9 mouse cellular contexts compared by ENCODE assay signal in genomic region chr17:24632813-24633449, GRCm38 (mm10). TPM values are rescaled to one million over a fixed set of nuclear protein-coding genes. Genes with fewer than 3 reads are reported as not detected.
DNase-seq lines count a peak whose midpoint lies in the region; ATAC-seq and TF ChIP-seq lines count a peak whose summit lies in the region.
"Had no signal": no experiment of that assay in that cellular context is flagged by ENCODE, and none has a peak within 500 bp of the region (broad histone marks: within the 10 kb centered on the region; RNA-seq: fewer than 3 reads in every experiment).

No protein-coding gene starts in this region.

- H3K4me2 ChIP-seq in forebrain, postnatal 0 days (ENCODE audit: low read depth): peak overlapping the region; percentile 86
- peak overlapping the region; percentile 89 for H3K4me2 ChIP-seq in hindbrain, embryonic 13.5 days
- peak overlapping the region; percentile 94 for H3K4me2 ChIP-seq in liver, embryonic 11.5 days
- H3K4me2 ChIP-seq in myocyte (ENCODE audit: low read depth): peak overlapping the region; percentile 85

- H3K27ac ChIP-seq in MEL (ENCODE audit: control insufficient read depth, low read depth, low read length): peak overlapping the region; percentile 73
- peak overlapping the region; percentile 71 for H3K27ac ChIP-seq in forebrain, postnatal 0 days (ENCODE audit: low read depth, low read length)
- peak overlapping the region; percentile 76 for H3K27ac ChIP-seq in hindbrain, embryonic 13.5 days
- H3K27ac ChIP-seq in liver, embryonic 11.5 days (ENCODE audit: low read depth, low read length): peak overlapping the region; percentile 69

- H3K36me3 ChIP-seq in MEL (ENCODE audit: control insufficient read depth in 1 of 2, insufficient read depth in 2 of 2, low read length in 2 of 2): peaks cover 3 to 5% of the 10 kb centered on the region in 2 experiments; a peak in 3 of 4 replicates
- peaks cover 31% of the 10 kb centered on the region for H3K36me3 ChIP-seq in forebrain, postnatal 0 days (ENCODE audit: insufficient read depth)
- H3K36me3 ChIP-seq in hindbrain, embryonic 13.5 days: peaks cover 28% of the 10 kb centered on the region
- H3K36me3 ChIP-seq in liver, embryonic 11.5 days (ENCODE audit: control insufficient read depth, insufficient read depth, low read length): peaks cover 11% of the 10 kb centered on the region
- H3K36me3 ChIP-seq in myocyte (ENCODE audit: control insufficient read depth, insufficient read depth): peaks cover 12% of the 10 kb centered on the region

- WGBS in forebrain, postnatal 0 days: 8% methylated on average over 22 of the region's 22 CpGs
- 15% methylated on average over 22 of the region's 22 CpGs for WGBS in hindbrain, embryonic 13.5 days
- WGBS in liver, embryonic 11.5 days: 17% methylated on average over 22 of the region's 22 CpGs

- TF ChIP-seq POLR2A in MEL (IDR thresholded peaks at IDR 0.05; ENCODE audit: control insufficient read depth in 1 of 2, insufficient read depth in 1 of 2, low read depth in 1 of 2, low read length in 2 of 2, poor library complexity in 1 of 2): peak in 1 of 2 experiments; percentile 6; a peak in 2 of 4 replicates
- no peak for TF ChIP-seq POLR2A in myocyte (IDR thresholded peaks at IDR 0.05; ENCODE audit: insufficient read length, low read depth)

- TF ChIP-seq EP300 in MEL (IDR thresholded peaks at IDR 0.05; ENCODE audit: low read depth in 1 of 2, low read length in 2 of 2): no peak

- no peak for TF ChIP-seq RAD21 in MEL (IDR thresholded peaks at IDR 0.05; ENCODE audit: low read depth, low read length)

- peak overlapping the region; percentile 72 for H3K9ac ChIP-seq in MEL (ENCODE audit: control insufficient read depth, low read depth, low read length, poor library complexity, severe bottlenecking)
- H3K9ac ChIP-seq in forebrain, postnatal 0 days: peak overlapping the region; percentile 62
- H3K9ac ChIP-seq in hindbrain, embryonic 13.5 days: peak overlapping the region; percentile 75
- peak overlapping the region; percentile 88 for H3K9ac ChIP-seq in liver, embryonic 11.5 days (ENCODE audit: low read depth, low read length)

- peak; percentile 14 for ATAC-seq in forebrain, postnatal 0 days
- ATAC-seq in hindbrain, embryonic 13.5 days (ENCODE audit: low FRiP score): peak; percentile 53
- peak; percentile 16 for ATAC-seq in liver, embryonic 11.5 days (replicated peaks; ENCODE audit: low FRiP score)
- ATAC-seq in monocyte, adult 5-6 weeks (replicated peaks; ENCODE audit: insufficient number of reproducible peaks, low FRiP score, low TSS enrichment, poor library complexity, severe bottlenecking): no peak

- no peak for TF ChIP-seq CTCF in MEL (IDR thresholded peaks at IDR 0.05 in 2 of 3, conservative IDR thresholded peaks at IDR 0.05 in 1 of 3; ENCODE audit: control insufficient read depth in 1 of 3, insufficient read depth in 1 of 3, low read depth in 2 of 3, low read length in 3 of 3, poor library complexity in 1 of 3, severe bottlenecking in 1 of 3)
- TF ChIP-seq CTCF in forebrain, postnatal 0 days (IDR thresholded peaks at IDR 0.05; ENCODE audit: low read depth): no peak

- DNase-seq in MEL (ENCODE audit: low read depth, low spot score): peak; percentile 75
- DNase-seq in adrenal gland, postnatal 14 days: peak; percentile 76
- peak; percentile 21 for DNase-seq in forebrain, postnatal 0 days
- no peak for DNase-seq in liver, embryonic 11.5 days (ENCODE audit: low spot score)
- no peak for DNase-seq in yolk sac, embryonic 10.5 days (ENCODE audit: low spot score)

- no peaks in the 10 kb centered on the region for H3K9me3 ChIP-seq in MEL (replicated peaks; ENCODE audit: insufficient read depth, low read length)
- H3K9me3 ChIP-seq in forebrain, postnatal 0 days (ENCODE audit: low read length): no peaks in the 10 kb centered on the region
- H3K9me3 ChIP-seq in hindbrain, embryonic 13.5 days: no peaks in the 10 kb centered on the region
- H3K9me3 ChIP-seq in liver, embryonic 11.5 days (ENCODE audit: control insufficient read depth, low read length): no peaks in the 10 kb centered on the region

- H3K79me2 ChIP-seq in MEL (ENCODE audit: control insufficient read depth, insufficient read depth, low read length, poor library complexity) (peaks cover 8% of the 10 kb centered on the region), myocyte (ENCODE audit: control insufficient read depth, insufficient read depth) (peaks cover 6% of the 10 kb centered on the region)

- H3K27me3 ChIP-seq in MEL (ENCODE audit: control insufficient read depth in 1 of 2, insufficient read depth in 2 of 2, low read length in 2 of 2) (no peaks in the 10 kb centered on the region), myocyte (ENCODE audit: control insufficient read depth, insufficient read depth, insufficient read length) (no peaks in the 10 kb centered on the region)
- no peaks in the 10 kb centered on the region for H3K27me3 ChIP-seq in forebrain, postnatal 0 days (ENCODE audit: insufficient read depth, low read length)
- no peaks in the 10 kb centered on the region for H3K27me3 ChIP-seq in hindbrain, embryonic 13.5 days
- H3K27me3 ChIP-seq in liver, embryonic 11.5 days (replicated peaks; ENCODE audit: control insufficient read depth, insufficient read depth, low read length): no peaks in the 10 kb centered on the region

- H3ac ChIP-seq in myocyte (ENCODE audit: control insufficient read depth, insufficient read length): peak overlapping the region; percentile 42

- peaks cover 9 to 11% of the 10 kb centered on the region in 2 experiments for H3K4me1 ChIP-seq in MEL (ENCODE audit: control insufficient read depth in 1 of 2, insufficient read depth in 2 of 2, low read length in 2 of 2)
- peaks cover 9% of the 10 kb centered on the region; the same call in 1 of the 2 replicates for H3K4me1 ChIP-seq in forebrain, postnatal 0 days (ENCODE audit: insufficient read depth)
- H3K4me1 ChIP-seq in hindbrain, embryonic 13.5 days (replicated peaks): peaks cover 26% of the 10 kb centered on the region
- H3K4me1 ChIP-seq in liver, embryonic 11.5 days (replicated peaks; ENCODE audit: control insufficient read depth, insufficient read depth, low read length): peaks cover 16% of the 10 kb centered on the region

- H3K4me3 ChIP-seq in MEL (ENCODE audit: control insufficient read depth in 1 of 2, insufficient read depth in 1 of 2, low read depth in 2 of 2, low read length in 2 of 2): peak overlapping the region; percentile 70 to 72
- H3K4me3 ChIP-seq in forebrain, postnatal 0 days (ENCODE audit: low read depth, low read length): peak overlapping the region; percentile 65
- peak overlapping the region; percentile 68 for H3K4me3 ChIP-seq in hindbrain, embryonic 13.5 days
- peak overlapping the region; percentile 81 for H3K4me3 ChIP-seq in liver, embryonic 11.5 days (ENCODE audit: low read depth, low read length)
- H3K4me3 ChIP-seq in myocyte: peak overlapping the region; percentile 77

RNA-seq across cellular contexts. Expression of gene Nthl1, which starts 0.5 kb away (rescaled TPM):
- 26.1 and 31.4 TPM in 2 replicates for total RNA-seq in MEL (2012; rRNA removed)
- 100 to 1,000 TPM in 1 of 2 experiments, 10 to 100 TPM in 1; 32.0 to 262 TPM for polyA plus RNA-seq in MEL (2012; ENCODE audit: insufficient read depth in 1 of 2, insufficient read length in 2 of 2, low read depth in 1 of 2, low replicate concordance in 2 of 2, missing spikeins in 1 of 2)
- 7.2 and 7.7 TPM in 2 replicates for total RNA-seq in adrenal gland, postnatal 14 days (2021)
- 10.1 and 10.2 TPM in 2 replicates for total RNA-seq in forebrain, postnatal 0 days (2014; rRNA removed)
- 8.6 and 9.8 TPM in 2 replicates for polyA plus RNA-seq in forebrain, postnatal 0 days (2015; fragmentation: Nextera tagmentation; extraction: Ambion mirVana)
- 8.2 and 8.8 TPM in 2 replicates for polyA plus RNA-seq in hindbrain, embryonic 13.5 days (2015; fragmentation: Nextera tagmentation; extraction: Ambion mirVana)
- 21.0 and 23.7 TPM in 2 replicates for polyA plus RNA-seq in liver, embryonic 11.5 days (2014; fragmentation: Nextera tagmentation; extraction: Ambion mirVana)
- polyA plus RNA-seq in myocyte (2012; fragmentation: generic; extraction: Trizol): 20.2 TPM
- total RNA-seq in monocyte, adult 5-6 weeks (2017): 2.5 to 2.6 TPM in 2 of 3 replicates, not detected in the other

RNA-seq across cellular contexts. Expression of gene Tsc2, which starts 0.5 kb away (rescaled TPM):
- total RNA-seq in MEL (2012; rRNA removed): 44.0 and 48.8 TPM in 2 replicates
- polyA plus RNA-seq in MEL (2012; ENCODE audit: insufficient read depth in 1 of 2, insufficient read length in 2 of 2, low read depth in 1 of 2, low replicate concordance in 2 of 2, missing spikeins in 1 of 2) (10 to 100 TPM in 1 of 2 experiments, not detected in 1; 99.2 TPM), myocyte (2012; fragmentation: generic; extraction: Trizol) (49.5 TPM)
- 100 and 110 TPM in 2 replicates for total RNA-seq in adrenal gland, postnatal 14 days (2021)
- 81.2 and 92.6 TPM in 2 replicates for total RNA-seq in forebrain, postnatal 0 days (2014; rRNA removed)
- 44.2 and 56.2 TPM in 2 replicates for polyA plus RNA-seq in forebrain, postnatal 0 days (2015; fragmentation: Nextera tagmentation; extraction: Ambion mirVana)
- 67.9 and 76.0 TPM in 2 replicates for polyA plus RNA-seq in hindbrain, embryonic 13.5 days (2015; fragmentation: Nextera tagmentation; extraction: Ambion mirVana)
- polyA plus RNA-seq in liver, embryonic 11.5 days (2014; fragmentation: Nextera tagmentation; extraction: Ambion mirVana): 53.5 and 55.2 TPM in 2 replicates
- total RNA-seq in monocyte, adult 5-6 weeks (2017): 20.2 to 53.0 TPM (median 29.4 TPM) in 3 replicates

RNA-seq across cellular contexts. Expression of gene Slc9a3r2, which starts 17.2 kb away (rescaled TPM):
- 0.75 and 0.96 TPM in 2 replicates for total RNA-seq in MEL (2012; rRNA removed)
- polyA plus RNA-seq in MEL (2012; ENCODE audit: insufficient read depth in 1 of 2, insufficient read length in 2 of 2, low read depth in 1 of 2, low replicate concordance in 2 of 2, missing spikeins in 1 of 2) (1 to 10 TPM in 1 of 2 experiments, not detected in 1; 3.5 TPM), myocyte (2012; fragmentation: generic; extraction: Trizol) (19.1 TPM)
- 90.2 and 99.1 TPM in 2 replicates for total RNA-seq in adrenal gland, postnatal 14 days (2021)
- 43.5 and 54.5 TPM in 2 replicates for total RNA-seq in forebrain, postnatal 0 days (2014; rRNA removed)
- polyA plus RNA-seq in forebrain, postnatal 0 days (2015; fragmentation: Nextera tagmentation; extraction: Ambion mirVana): 42.0 and 48.3 TPM in 2 replicates
- polyA plus RNA-seq in hindbrain, embryonic 13.5 days (2015; fragmentation: Nextera tagmentation; extraction: Ambion mirVana): 32.7 and 34.3 TPM in 2 replicates
- 23.6 and 25.1 TPM in 2 replicates for polyA plus RNA-seq in liver, embryonic 11.5 days (2014; fragmentation: Nextera tagmentation; extraction: Ambion mirVana)
- total RNA-seq in monocyte, adult 5-6 weeks (2017): 0.48 to 0.78 TPM in 2 of 3 replicates, not detected in the other

RNA-seq across cellular contexts. Expression of gene Npw, which starts 25.3 kb away (rescaled TPM):
- total RNA-seq in MEL (2012; rRNA removed): not detected in 2 replicates
- polyA plus RNA-seq in MEL (2012; ENCODE audit: insufficient read depth in 1 of 2, insufficient read length in 2 of 2, low read depth in 1 of 2, low replicate concordance in 2 of 2, missing spikeins in 1 of 2) (not detected), myocyte (2012; fragmentation: generic; extraction: Trizol) (not detected)
- not detected in 2 replicates for total RNA-seq in adrenal gland, postnatal 14 days (2021)
- not detected in 2 replicates for total RNA-seq in forebrain, postnatal 0 days (2014; rRNA removed)
- 0.64 and 0.96 TPM in 2 replicates for polyA plus RNA-seq in forebrain, postnatal 0 days (2015; fragmentation: Nextera tagmentation; extraction: Ambion mirVana)
- not detected in 2 replicates for polyA plus RNA-seq in hindbrain, embryonic 13.5 days (2015; fragmentation: Nextera tagmentation; extraction: Ambion mirVana)
- 0.31 and 0.47 TPM in 2 replicates for polyA plus RNA-seq in liver, embryonic 11.5 days (2014; fragmentation: Nextera tagmentation; extraction: Ambion mirVana)
- total RNA-seq in monocyte, adult 5-6 weeks (2017): not detected in 3 replicates
- total RNA-seq: hematopoietic stem cell, adult 5-6 weeks had no signal

RNA-seq across cellular contexts. Expression of gene Zfp598, which starts 36.6 kb away (rescaled TPM):
- total RNA-seq in MEL (2012; rRNA removed): 21.9 and 22.2 TPM in 2 replicates
- polyA plus RNA-seq in MEL (2012; ENCODE audit: insufficient read depth in 1 of 2, insufficient read length in 2 of 2, low read depth in 1 of 2, low replicate concordance in 2 of 2, missing spikeins in 1 of 2) (10 to 100 TPM; 59.0 to 80.4 TPM), myocyte (2012; fragmentation: generic; extraction: Trizol) (49.7 TPM)
- 44.5 and 47.4 TPM in 2 replicates for total RNA-seq in adrenal gland, postnatal 14 days (2021)
- total RNA-seq in forebrain, postnatal 0 days (2014; rRNA removed): 31.2 and 41.5 TPM in 2 replicates
- polyA plus RNA-seq in forebrain, postnatal 0 days (2015; fragmentation: Nextera tagmentation; extraction: Ambion mirVana): 14.6 and 15.0 TPM in 2 replicates
- polyA plus RNA-seq in hindbrain, embryonic 13.5 days (2015; fragmentation: Nextera tagmentation; extraction: Ambion mirVana): 17.7 and 17.8 TPM in 2 replicates
- polyA plus RNA-seq in liver, embryonic 11.5 days (2014; fragmentation: Nextera tagmentation; extraction: Ambion mirVana): 37.4 and 38.3 TPM in 2 replicates
- total RNA-seq in monocyte, adult 5-6 weeks (2017): 14.6 to 21.7 TPM (median 15.7 TPM) in 3 replicates

Comparison
In these comparisons a context has a peak if more than half of its experiments do, and no peak if none do; other contexts are left out.
1. DNase-seq: peak in MEL (single experiment), adrenal gland, postnatal 14 days (single experiment) and forebrain, postnatal 0 days (single experiment); none in liver, embryonic 11.5 days (single experiment) and yolk sac, embryonic 10.5 days (single experiment).
2. Peak in every context shown above with its lines, with median percentiles within 50 percentile points of each other: H3K27ac ChIP-seq, H3K4me3 ChIP-seq, H3K9ac ChIP-seq and H3K4me2 ChIP-seq.